Mouse (Mus musculus): ENCODE measurements around the gene Arpc2. TPM values are rescaled to one million over a fixed set of nuclear protein-coding genes. Genes with fewer than 3 reads are reported as not detected.
A peak's percentile ranks its signal among the peaks of the same experiment; 100 is the strongest.

Arpc2 gene
- polyA plus RNA-seq, 1 experiment from 2014 or later = 365 TPM

DNA sequence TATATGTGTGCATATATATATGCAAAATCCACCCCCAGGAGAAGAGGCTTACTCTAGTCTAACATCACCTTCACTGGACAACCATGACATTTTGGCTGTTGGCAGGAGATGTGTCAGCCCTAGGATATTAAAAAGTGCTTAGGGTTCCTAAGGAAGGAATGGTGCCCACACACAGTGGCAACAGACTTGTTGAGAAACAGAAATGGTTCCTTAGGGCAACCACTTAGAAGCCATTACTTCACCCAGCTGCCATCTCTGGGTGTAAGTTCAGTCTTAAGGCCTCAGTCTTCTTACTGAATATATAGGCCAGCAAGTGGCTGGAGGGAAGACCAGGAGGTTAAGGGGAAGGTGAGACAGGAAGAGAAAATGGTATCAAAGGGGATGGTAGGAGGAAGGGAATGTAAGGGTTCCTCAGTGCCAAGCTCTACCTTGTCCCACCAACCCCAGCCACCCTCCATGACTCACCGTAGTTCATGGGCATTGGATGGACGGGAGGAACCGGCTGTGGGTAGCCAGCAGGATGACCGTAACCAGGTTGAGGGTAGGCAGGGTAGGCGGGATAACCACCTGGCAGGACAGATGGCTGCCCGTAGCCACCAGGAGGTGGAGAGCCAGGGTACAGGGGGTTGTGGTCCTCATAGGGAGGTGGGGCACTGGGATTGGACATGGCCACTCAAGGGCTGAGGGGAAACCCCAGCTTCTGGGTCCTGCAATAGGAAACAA, 59.0 kb downstream of the Arpc2 start:
- WGBS = 87% methylated on average over 6 of the region's 6 CpGs
- peak; percentile 19; the same call in 1 of the 2 replicates for TF ChIP-seq CTCF (IDR thresholded peaks at IDR 0.05; ENCODE audit: low read depth)
- peak overlapping the region; percentile 97 for H3K27ac ChIP-seq (ENCODE audit: low read depth)
- H3K36me3 ChIP-seq (ENCODE audit: insufficient read depth) = peaks cover 42% of the 10 kb centered on the region
- peak overlapping the region; percentile 17; the same call in 1 of the 2 replicates for H3K4me3 ChIP-seq (ENCODE audit: low read depth, low read length)
- H3K4me2 ChIP-seq = peak overlapping the region; percentile 58
- H3K9ac ChIP-seq = peak overlapping the region; percentile 48
- no peak for DNase-seq
- H3K27me3 ChIP-seq (ENCODE audit: insufficient read depth, low read length) = no peaks in the 10 kb centered on the region
- no peaks in the 10 kb centered on the region for H3K9me3 ChIP-seq (ENCODE audit: low read depth, low read length)
- peaks cover 40% of the 10 kb centered on the region for H3K4me1 ChIP-seq (ENCODE audit: insufficient read depth)
- no peak for ATAC-seq (ENCODE audit: insufficient read depth)

DNA sequence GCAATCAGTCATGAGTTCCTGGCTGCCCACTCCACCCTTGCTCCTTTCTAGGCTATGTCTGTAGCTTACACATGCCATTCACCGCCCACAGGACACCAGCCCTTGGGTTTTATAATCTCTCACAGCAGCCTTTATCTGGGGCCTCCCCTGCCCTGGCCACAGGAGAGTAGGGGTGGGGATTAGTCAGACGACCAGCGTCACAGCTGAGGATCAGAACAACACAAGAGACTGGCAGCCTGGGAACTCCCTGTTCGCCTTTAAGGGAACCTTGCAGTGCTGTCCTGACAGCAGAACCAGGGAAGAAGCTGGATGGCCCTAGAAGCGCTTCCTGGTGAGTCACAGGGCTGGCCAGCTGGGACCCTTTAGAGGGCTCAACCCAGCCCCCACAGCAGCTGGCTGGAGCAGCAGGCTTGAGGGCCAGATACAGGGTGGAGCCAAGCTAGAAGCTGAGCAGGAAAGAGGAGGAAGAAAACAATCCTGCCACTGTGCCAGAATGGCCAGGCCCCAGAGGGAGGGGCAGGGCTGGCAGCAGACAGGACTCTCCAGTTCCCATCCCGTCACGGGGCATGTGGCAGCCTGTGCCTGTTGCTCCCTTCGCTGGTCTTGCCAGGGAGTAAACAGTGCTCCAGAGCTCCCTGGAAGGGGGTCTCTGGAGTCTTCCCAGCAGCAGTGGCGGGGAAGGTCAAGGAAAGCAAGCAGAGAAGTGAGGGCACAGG, 59.7 kb downstream of the Arpc2 start:
- H3K4me2 ChIP-seq = peak overlapping the region; percentile 58
- ATAC-seq (ENCODE audit: insufficient read depth) (peak; percentile 91), DNase-seq (peak; percentile 94)
- TF ChIP-seq CTCF (IDR thresholded peaks at IDR 0.05; ENCODE audit: low read depth) = no peak
- peaks cover 35% of the 10 kb centered on the region for H3K36me3 ChIP-seq (ENCODE audit: insufficient read depth)
- peaks cover 41% of the 10 kb centered on the region for H3K4me1 ChIP-seq (ENCODE audit: insufficient read depth)
- H3K9ac ChIP-seq = peak overlapping the region; percentile 48
- peak overlapping the region; percentile 17 for H3K4me3 ChIP-seq (ENCODE audit: low read depth, low read length)
- WGBS = 4% methylated on average over 9 of the region's 9 CpGs
- no peaks in the 10 kb centered on the region for H3K9me3 ChIP-seq (ENCODE audit: low read depth, low read length)
- no peaks in the 10 kb centered on the region for H3K27me3 ChIP-seq (ENCODE audit: insufficient read depth, low read length)
- peak overlapping the region; percentile 97 for H3K27ac ChIP-seq (ENCODE audit: low read depth)

DNA sequence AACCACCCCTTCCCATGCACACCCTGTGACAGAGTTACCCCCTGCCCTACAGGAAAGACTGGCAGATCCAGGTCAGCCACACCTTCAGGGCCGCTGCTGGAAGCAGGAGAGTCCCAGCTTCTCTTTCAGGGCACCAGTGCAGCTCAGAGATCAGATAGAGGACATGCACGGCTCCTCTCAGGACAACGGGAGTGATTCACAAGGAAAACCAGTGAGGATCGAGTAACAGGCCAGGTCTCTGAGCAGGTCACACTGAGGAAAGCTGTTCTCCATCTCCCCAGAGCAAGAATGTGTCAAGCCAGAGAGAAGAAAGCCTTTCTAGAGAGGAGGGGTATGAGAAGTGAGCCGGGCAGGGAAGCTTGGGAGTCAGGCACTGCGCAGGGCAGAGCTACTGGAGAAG, 60.6 kb downstream of the Arpc2 start:
- TF ChIP-seq CTCF (IDR thresholded peaks at IDR 0.05; ENCODE audit: low read depth) = no peak
- Histone ChIP-seq H3K4me3 (ENCODE audit: low read depth, low read length) (no peak overlapping the region; the same call in 1 of the 2 replicates), H3K27ac (ENCODE audit: low read depth) (peak overlapping the region; percentile 97), H3K4me1 (ENCODE audit: insufficient read depth) (peaks cover 44% of the 10 kb centered on the region), H3K9ac (peak overlapping the region; percentile 48), H3K4me2 (peak overlapping the region; percentile 58), H3K9me3 (ENCODE audit: low read depth, low read length) (no peaks in the 10 kb centered on the region), H3K27me3 (ENCODE audit: insufficient read depth, low read length) (no peaks in the 10 kb centered on the region), H3K36me3 (ENCODE audit: insufficient read depth) (peaks cover 27% of the 10 kb centered on the region)
- peak; percentile 44 for DNase-seq
- 32% methylated on average over 6 of the region's 6 CpGs for WGBS
- ATAC-seq (ENCODE audit: insufficient read depth) = no peak

DNA sequence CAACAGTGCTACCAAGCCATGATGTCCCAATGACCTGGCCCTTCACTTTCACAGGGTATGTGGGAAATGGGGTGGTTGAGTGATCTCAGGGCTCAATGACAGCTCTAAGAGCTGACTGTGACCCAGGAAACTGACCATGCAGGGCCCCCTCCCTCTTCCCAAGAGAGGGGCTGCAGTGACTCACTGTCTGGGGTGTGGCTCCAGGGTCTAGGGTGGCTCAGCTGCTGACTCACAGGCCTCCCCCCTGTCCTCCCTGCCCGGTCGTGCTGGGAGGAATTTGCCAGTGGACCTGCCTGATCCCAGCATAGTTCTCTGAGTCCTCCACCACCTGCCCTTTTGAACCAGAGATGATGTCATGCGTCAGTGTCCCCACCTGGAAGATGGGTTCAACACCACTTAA, 61.4 kb downstream of the Arpc2 start:
- Histone ChIP-seq H3K36me3 (ENCODE audit: insufficient read depth) (peaks cover 19% of the 10 kb centered on the region), H3K4me3 (ENCODE audit: low read depth, low read length) (no peak overlapping the region), H3K27me3 (ENCODE audit: insufficient read depth, low read length) (no peaks in the 10 kb centered on the region), H3K9me3 (ENCODE audit: low read depth, low read length) (no peaks in the 10 kb centered on the region), H3K4me1 (ENCODE audit: insufficient read depth) (peaks cover 44% of the 10 kb centered on the region), H3K4me2 (0 out of 2 replicates have a peak overlapping the region, but pooled peaks have one; percentile 8), H3K9ac (no peak overlapping the region; the same call in none of the 2 replicates), H3K27ac (ENCODE audit: low read depth) (peak overlapping the region; percentile 97)
- ATAC-seq (ENCODE audit: insufficient read depth) (no peak), DNase-seq (no peak)
- WGBS = 47% methylated on average over 3 of the region's 3 CpGs
- TF ChIP-seq CTCF (IDR thresholded peaks at IDR 0.05; ENCODE audit: low read depth) = no peak

DNA sequence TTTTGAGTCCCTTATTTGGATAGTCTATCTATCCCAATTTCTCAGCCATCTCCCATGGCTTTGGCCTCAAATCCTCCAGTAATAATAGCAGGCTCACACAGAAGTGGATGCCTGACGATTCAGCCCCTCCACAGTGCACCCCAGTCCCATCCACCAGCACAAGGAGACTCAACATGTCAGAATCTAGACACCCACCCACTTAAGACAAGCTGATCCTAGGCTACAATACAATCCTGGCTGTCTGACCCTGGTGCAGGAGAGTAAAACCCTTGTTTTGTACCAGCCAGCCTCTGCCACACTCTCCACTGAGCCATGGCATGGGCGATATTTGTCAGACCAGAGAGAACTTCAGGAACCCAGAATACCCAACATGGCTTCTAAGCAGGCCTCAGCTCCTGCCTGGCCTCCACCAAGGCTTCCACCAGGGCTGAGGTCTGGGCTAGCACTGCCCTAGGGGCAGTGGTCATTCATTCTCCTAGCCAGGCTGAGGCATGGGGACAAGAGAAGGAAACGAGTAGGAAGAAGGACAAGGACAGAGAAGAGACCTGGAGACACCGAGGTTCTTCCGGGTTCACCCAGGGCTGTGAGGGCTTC, 62.4 kb downstream of the Arpc2 start:
- no peak for DNase-seq
- no peak overlapping the region for H3K4me3 ChIP-seq (ENCODE audit: low read depth, low read length)
- no peak for ATAC-seq (ENCODE audit: insufficient read depth)
- TF ChIP-seq CTCF (IDR thresholded peaks at IDR 0.05; ENCODE audit: low read depth) = no peak
- WGBS = 84% methylated on average over 5 of the region's 5 CpGs
- peaks cover 49% of the 10 kb centered on the region for H3K4me1 ChIP-seq (ENCODE audit: insufficient read depth)
- no peak overlapping the region for H3K9ac ChIP-seq
- H3K9me3 ChIP-seq (ENCODE audit: low read depth, low read length) = no peaks in the 10 kb centered on the region
- no peaks in the 10 kb centered on the region for H3K27me3 ChIP-seq (ENCODE audit: insufficient read depth, low read length)
- H3K4me2 ChIP-seq = no peak overlapping the region
- peak overlapping the region; percentile 97; the same call in 1 of the 2 replicates for H3K27ac ChIP-seq (ENCODE audit: low read depth)
- H3K36me3 ChIP-seq (ENCODE audit: insufficient read depth) = peaks cover 10% of the 10 kb centered on the region

DNA sequence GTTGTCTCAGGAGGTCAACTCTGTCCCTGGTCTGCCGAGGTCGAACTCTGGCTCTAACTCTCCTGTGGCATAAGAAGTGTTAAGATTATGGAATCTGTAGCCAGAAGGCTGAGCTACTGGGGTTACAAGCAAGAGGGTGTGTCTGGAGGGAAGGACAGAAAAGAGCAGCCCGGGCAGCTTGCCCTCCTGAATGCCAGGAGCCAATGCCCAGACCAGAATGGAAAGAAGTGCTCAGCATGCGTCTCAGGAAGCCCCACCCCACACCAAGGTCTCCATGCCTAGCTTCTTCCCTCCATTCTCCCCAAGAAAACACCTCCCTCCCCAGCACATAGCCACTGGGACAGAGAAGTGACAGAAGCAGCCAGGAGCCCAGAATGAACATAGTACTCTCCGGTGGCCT, 63.1 kb downstream of the Arpc2 start:
- no peak overlapping the region for H3K9ac ChIP-seq
- peaks cover 46% of the 10 kb centered on the region for H3K4me1 ChIP-seq (ENCODE audit: insufficient read depth)
- peaks cover 5% of the 10 kb centered on the region for H3K36me3 ChIP-seq (ENCODE audit: insufficient read depth)
- DNase-seq = no peak
- no peak overlapping the region for H3K27ac ChIP-seq (ENCODE audit: low read depth)
- no peak for ATAC-seq (ENCODE audit: insufficient read depth)
- 60% methylated on average over 5 of the region's 5 CpGs for WGBS
- H3K27me3 ChIP-seq (ENCODE audit: insufficient read depth, low read length) = no peaks in the 10 kb centered on the region
- H3K4me3 ChIP-seq (ENCODE audit: low read depth, low read length) = no peak overlapping the region
- TF ChIP-seq CTCF (IDR thresholded peaks at IDR 0.05; ENCODE audit: low read depth) = no peak
- no peak overlapping the region for H3K4me2 ChIP-seq
- no peaks in the 10 kb centered on the region for H3K9me3 ChIP-seq (ENCODE audit: low read depth, low read length)
